Mouse (Mus musculus) R1 (cell line): ENCODE measurements at regions not wholly inside any gene's neighbourhood (a gene's known extent, or its start where the extent isn't known, plus 50 kb on each side); places are given as distances from the start of the nearest gene placed in this dataset.
A peak's percentile ranks its signal among the peaks of the same experiment; 100 is the strongest.

ENCODE experiments used
- DNase-seq: peaks from one replicate; pipeline ENCODE4 v3.0.0-alpha.2; 2018; ENCODE audit warnings: low read depth, low spot score

GRCm38 (mm10) chr12:77776011-77776546, 418.0 kb upstream of the Gm6657 start:
- DNase-seq = no peak

DNA sequence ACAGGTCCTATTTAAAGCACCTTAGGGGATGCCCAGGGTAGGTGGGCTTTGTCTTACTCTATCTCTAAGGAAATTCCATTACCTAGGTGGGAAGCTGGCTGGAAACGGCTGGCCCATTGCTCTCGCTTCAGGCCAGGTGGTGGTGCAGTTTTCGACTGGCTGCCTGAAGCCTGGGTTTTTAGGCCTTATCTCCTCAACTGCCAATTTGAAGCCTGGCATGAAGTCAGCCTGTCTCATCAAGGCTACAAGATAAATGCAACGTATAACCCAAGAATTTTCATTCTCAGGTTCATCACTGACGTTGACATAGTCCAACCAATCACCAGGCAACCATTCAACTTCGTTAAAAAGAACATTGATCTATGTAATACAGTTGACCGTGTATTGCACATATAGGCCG, 417.3 kb upstream of the Gm6657 start:
- no peak for DNase-seq

- DNase-seq = peak; percentile 70
Observed at GRCm38 (mm10) chr12:77780885-77781698, 412.9 kb upstream of the Gm6657 start.

DNA sequence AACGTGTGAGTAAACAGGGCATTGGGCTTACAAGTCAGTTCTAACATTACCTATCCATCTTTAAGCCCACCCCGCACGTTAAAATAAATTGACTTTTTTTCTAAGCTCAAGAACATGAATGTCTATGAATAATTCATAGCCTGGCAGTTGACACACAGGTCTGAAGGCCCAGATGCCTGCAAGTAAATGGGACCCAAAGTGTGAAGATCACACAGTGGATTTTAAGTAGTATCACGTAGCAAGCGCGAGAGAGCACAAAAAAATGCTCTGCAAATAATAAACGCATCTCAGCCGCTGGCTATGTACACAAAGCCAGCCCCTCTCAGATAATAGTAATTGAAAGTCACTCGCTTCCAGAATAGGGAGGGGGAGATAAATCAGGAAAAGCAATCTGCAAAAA, 410.1 kb upstream of the Gm6657 start:
- DNase-seq = no peak

- DNase-seq = no peak
Observed at GRCm38 (mm10) chr12:77785647-77786046, 408.4 kb upstream of the Gm6657 start.

DNA sequence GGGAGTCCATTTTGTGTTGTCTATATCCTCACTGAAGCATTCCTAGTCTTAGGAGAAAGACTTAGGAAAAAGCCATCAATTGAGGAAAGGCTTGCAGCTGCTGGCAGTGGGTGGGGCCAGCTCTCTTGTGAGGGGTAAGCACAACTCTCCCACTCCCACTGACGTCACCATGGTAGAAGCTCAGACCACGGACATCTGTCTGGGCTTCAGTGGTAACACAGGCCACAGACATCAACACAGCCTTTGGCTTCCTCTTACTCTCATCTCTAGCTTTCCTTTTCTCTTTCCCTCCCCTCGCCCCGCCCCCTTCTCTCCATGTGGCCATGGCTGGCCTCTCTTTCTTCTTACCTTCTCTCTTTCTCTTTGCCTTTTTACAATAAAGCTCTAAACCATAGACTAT, 407.4 kb upstream of the Gm6657 start:
- DNase-seq = peak; percentile 35

DNA sequence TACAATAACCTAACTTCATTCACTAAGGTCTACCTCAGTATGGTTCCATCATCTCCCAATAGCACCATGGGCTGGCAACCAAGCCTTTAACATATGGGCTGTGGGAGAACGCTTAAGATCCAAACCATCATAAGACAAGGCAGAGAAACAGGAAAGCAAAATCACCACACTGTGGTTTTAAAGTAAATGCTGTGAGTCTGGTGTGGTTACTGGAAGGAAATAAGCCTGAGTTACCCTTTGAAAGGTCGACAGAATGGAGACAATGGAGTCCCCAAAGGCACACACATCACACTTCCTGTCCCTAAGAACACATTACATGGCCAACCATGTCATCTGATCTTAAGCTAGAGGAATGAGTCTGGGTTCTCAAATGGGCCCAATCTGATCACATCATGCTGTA, 405.8 kb upstream of the Gm6657 start:
- no peak for DNase-seq

GRCm38 (mm10) chr12:77789427-77789826, 404.6 kb upstream of the Gm6657 start:
- peak; percentile 44 for DNase-seq

DNA sequence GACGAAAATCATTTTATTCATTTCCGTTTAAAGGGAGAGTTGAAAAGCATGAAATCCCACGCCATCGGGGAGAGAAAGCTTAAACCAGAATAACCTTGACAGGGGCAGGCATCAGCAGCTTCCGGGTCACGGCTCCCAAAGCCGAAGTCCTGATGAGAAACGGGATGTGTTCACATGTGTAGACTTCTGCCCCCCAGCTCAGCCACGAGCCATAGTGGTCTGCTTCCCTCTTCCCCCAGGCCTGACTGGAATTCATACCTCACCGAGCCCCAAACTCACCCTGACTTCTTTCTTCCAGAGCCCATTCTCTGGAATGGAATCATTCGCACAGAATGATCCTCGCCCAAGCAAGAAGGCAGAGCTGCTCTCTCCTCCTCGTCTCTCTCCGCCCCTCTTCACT, 404.2 kb upstream of the Gm6657 start:
- no peak for DNase-seq

- peak; percentile 22 for DNase-seq
Observed at GRCm38 (mm10) chr12:77790891-77791672, 403.0 kb upstream of the Gm6657 start.

DNA sequence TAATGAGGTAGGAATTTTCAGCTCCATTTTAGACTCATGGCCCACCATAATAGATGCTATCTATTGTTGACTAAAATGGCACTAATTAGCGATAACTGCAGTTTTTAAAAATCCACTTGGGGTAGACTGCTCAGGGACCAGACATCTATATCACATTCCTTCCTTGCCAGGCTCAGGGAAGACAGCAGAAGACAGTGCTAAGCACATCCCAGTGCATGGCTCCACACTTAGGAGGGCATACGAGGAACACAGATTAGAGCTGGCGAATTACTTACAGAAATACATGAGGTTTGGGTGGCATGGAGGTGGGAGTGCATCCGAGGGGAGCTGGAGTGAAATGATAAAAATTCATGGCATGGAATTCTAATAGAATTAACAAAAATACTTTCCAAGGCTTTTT, 395.5 kb upstream of the Gm6657 start:
- no peak for DNase-seq

- no peak for DNase-seq
Observed at GRCm38 (mm10) chr12:77799134-77799770, 394.8 kb upstream of the Gm6657 start.

DNA sequence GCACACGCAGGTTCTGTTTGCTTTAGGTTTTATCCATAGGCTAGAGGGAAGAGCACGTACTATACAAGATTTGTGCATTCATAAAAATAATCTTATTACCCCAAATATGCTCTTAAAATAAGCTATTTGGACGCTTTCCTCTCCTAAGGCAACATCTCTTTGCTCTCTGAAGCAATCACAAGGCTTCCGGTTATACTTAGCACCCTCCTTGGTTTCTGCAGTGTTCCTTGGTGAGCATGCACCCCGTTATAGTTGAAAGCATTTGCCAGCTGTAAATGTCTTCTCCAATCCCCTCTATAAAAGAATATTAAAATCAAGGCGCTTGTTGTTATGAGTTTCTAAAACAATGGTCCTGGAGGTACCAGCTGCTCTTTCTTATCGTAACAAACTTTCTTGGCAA, 386.4 kb upstream of the Gm6657 start:
- no peak for DNase-seq

- DNase-seq = peak; percentile 55
Observed at GRCm38 (mm10) chr12:77811276-77811675, 382.8 kb upstream of the Gm6657 start.

- DNase-seq = no peak
Observed at GRCm38 (mm10) chr12:77819456-77819855, 374.6 kb upstream of the Gm6657 start.

DNA sequence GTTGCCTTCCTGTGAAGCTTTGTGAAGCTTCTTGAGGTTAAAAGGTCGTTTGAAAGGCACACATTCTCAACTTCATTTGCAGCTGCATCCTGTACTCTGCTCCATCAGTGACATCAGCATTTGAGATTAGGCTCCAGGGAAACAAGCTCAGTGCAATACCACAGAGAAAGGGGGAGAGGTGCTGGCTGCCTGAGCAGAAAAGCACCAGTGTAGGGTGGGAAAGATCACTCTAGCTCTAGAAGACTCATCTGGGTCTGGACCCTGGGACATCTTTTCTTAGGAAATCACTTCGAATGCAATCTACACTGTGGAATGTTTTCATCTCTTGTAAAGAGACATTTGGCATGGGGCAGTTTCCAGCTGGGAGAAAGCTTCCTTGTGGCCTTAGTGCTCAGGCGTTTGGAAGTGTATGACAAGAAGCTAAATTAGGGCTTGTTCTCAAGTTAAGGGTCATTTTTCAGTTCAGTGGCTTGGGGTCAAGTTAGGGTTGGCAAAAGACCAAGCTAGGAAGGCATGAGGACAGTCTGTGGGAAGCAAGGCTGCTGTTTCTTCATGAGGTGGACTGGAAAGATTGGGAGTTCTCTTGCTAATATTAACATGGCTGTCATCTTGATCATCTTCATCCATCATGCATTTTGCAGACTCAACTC, 370.5 kb upstream of the Gm6657 start:
- DNase-seq = no peak

- no peak for DNase-seq
Observed at GRCm38 (mm10) chr12:77833411-77834169, 360.5 kb upstream of the Gm6657 start.

- no peak for DNase-seq
Observed at GRCm38 (mm10) chr12:77834891-77835290, 359.2 kb upstream of the Gm6657 start.

- DNase-seq = no peak
Observed at GRCm38 (mm10) chr12:77836231-77836630, 357.8 kb upstream of the Gm6657 start.

DNA sequence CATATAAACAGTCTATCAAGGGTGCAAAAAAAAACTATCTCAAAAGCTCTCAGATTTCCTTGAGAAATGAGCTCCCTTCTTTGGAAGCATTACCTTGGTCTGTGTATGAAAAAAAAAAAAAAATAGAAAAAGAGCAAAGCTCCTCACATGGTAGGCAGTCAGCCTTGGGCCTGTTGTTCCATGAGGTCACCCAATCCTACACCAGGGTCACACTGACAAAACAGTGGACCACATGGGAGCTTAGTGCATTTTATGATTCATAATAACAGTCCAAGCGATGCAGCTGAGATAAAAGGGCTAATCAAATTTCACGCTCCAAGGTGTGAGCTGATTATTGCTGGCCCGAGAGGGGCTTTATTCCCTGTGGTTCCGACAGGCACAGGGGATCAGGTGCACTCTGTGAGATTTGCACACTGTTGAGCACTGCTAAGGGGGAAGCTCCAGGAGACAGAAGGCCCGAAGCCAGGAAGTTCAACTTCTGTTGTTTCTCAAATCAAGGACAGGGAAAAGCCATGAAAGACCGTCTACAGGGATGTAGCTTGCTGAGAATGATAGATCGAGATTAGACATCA, 352.1 kb upstream of the Gm6657 start:
- DNase-seq = no peak
